8 mouse cellular contexts compared by ENCODE assay signal in genomic region chr5:76140730-76141066, GRCm38 (mm10). TPM values are rescaled to one million over a fixed set of nuclear protein-coding genes. Genes with fewer than 3 reads are reported as not detected.
DNase-seq lines count a peak whose midpoint lies in the region; ATAC-seq and TF ChIP-seq lines count a peak whose summit lies in the region.

No protein-coding gene starts in this region.

- DNase-seq in kidney, postnatal 4 days = no peak
- peak; percentile 26 for DNase-seq in hindlimb bud, embryonic 11.5 days (ENCODE audit: extremely low spot score, low read depth, low spot score)
- DNase-seq in layer of hippocampus, adult 18-20 months (ENCODE audit: low spot score in 2 of 2) = no peak
- no peak for DNase-seq in adrenal gland, adult 2 months
- no peak for DNase-seq in left cerebral cortex, postnatal 10 days (ENCODE audit: extremely low spot score in 1 of 2, low spot score in 2 of 2)

- no peaks in the 10 kb centered on the region for H3K9me3 ChIP-seq in kidney, embryonic 14.5 days (ENCODE audit: control insufficient read depth, low read length)
- H3K9me3 ChIP-seq in midbrain, embryonic 16.5 days (replicated peaks; ENCODE audit: control insufficient read depth, low read length, poor library complexity, severe bottlenecking) = no peaks in the 10 kb centered on the region

- H3K4me2 ChIP-seq in kidney, embryonic 14.5 days (replicated peaks; ENCODE audit: low read depth, low read length) = peak overlapping the region; percentile 56
- H3K4me2 ChIP-seq in midbrain, embryonic 16.5 days (ENCODE audit: low read length) = peak overlapping the region; percentile 85

- no peaks in the 10 kb centered on the region for H3K36me3 ChIP-seq in kidney, embryonic 14.5 days (ENCODE audit: control insufficient read depth, insufficient read depth, low read length)
- H3K36me3 ChIP-seq in midbrain, embryonic 16.5 days (ENCODE audit: control insufficient read depth, insufficient read depth, low read length) = no peaks in the 10 kb centered on the region

- no peak for TF ChIP-seq CTCF in cortical plate, adult 2 months (IDR thresholded peaks at IDR 0.05; ENCODE audit: extremely low read depth, insufficient read depth, low read length)

- no peaks in the 10 kb centered on the region for H3K27me3 ChIP-seq in kidney, embryonic 14.5 days (ENCODE audit: control insufficient read depth, insufficient read depth, low read length)
- no peaks in the 10 kb centered on the region for H3K27me3 ChIP-seq in midbrain, embryonic 16.5 days (ENCODE audit: control insufficient read depth, insufficient read depth, low read depth, low read length)

- peaks cover 12% of the 10 kb centered on the region; the same call in 1 of the 2 replicates for H3K4me1 ChIP-seq in kidney, embryonic 14.5 days (ENCODE audit: control insufficient read depth, insufficient read depth, low read length)
- H3K4me1 ChIP-seq in cortical plate, adult 2 months (ENCODE audit: control insufficient read depth, insufficient read depth, low read length) = no peaks in the 10 kb centered on the region; the same call in 1 of the 2 replicates
- H3K4me1 ChIP-seq in midbrain, embryonic 16.5 days (ENCODE audit: control insufficient read depth, insufficient read depth, low read length) = peaks cover 9% of the 10 kb centered on the region; the same call in 1 of the 2 replicates

- H3K9ac ChIP-seq in kidney, embryonic 14.5 days (ENCODE audit: low read depth, low read length) = peak overlapping the region; percentile 92
- H3K9ac ChIP-seq in midbrain, embryonic 16.5 days (ENCODE audit: low read depth, low read length) = peak overlapping the region; percentile 83

- H3K27ac ChIP-seq in kidney, embryonic 14.5 days (ENCODE audit: low read depth, low read length) = peak overlapping the region; percentile 99
- no peak overlapping the region for H3K27ac ChIP-seq in cortical plate, adult 2 months (ENCODE audit: insufficient read depth, low read length)
- H3K27ac ChIP-seq in midbrain, embryonic 16.5 days (ENCODE audit: low read length) = peak overlapping the region; percentile 82

- peak; percentile 57 for ATAC-seq in kidney, embryonic 14.5 days (ENCODE audit: low FRiP score, low TSS enrichment)
- peak; percentile 73 for ATAC-seq in midbrain, embryonic 16.5 days

- TF ChIP-seq POLR2A in cortical plate, adult 2 months (IDR thresholded peaks at IDR 0.05; ENCODE audit: extremely low read depth, insufficient read depth, low read length) = no peak

- H3K4me3 ChIP-seq in kidney, embryonic 14.5 days (ENCODE audit: low read length) = peak overlapping the region; percentile 70
- peak overlapping the region; percentile 74 for H3K4me3 ChIP-seq in cortical plate, adult 2 months (ENCODE audit: insufficient read depth, low read length)
- peak overlapping the region; percentile 58 for H3K4me3 ChIP-seq in midbrain, embryonic 16.5 days (ENCODE audit: low read depth, low read length)

- intact Hi-C loops in left cerebral cortex, postnatal 10 days (cut with DNase I) = loop anchor here (2.0 kb wide), 1 partner anchor 42 kb away; the partner anchor contains the start of gene Tmem165

- WGBS in kidney, embryonic 14.5 days = 7% methylated on average over 9 of the region's 9 CpGs
- WGBS in midbrain, embryonic 16.5 days = 8% methylated on average over 9 of the region's 9 CpGs

RNA-seq across cellular contexts. Expression of gene Srd5a3, which starts 0.6 kb away (rescaled TPM):
- polyA plus RNA-seq in kidney, embryonic 14.5 days (2014; fragmentation: Nextera tagmentation; extraction: Ambion mirVana) = 26.0 and 35.3 TPM in 2 replicates
- polyA plus RNA-seq in cortical plate, adult 2 months (2012; rRNA removed) = 24.5 and 26.6 TPM in 2 replicates
- 17.3 and 17.5 TPM in 2 replicates for polyA plus RNA-seq in midbrain, embryonic 16.5 days (2015; fragmentation: Nextera tagmentation; extraction: Ambion mirVana)
- 10 to 100 TPM; 17.2 to 18.3 TPM for total RNA-seq in layer of hippocampus, adult 18-20 months (2021)
- 10 to 100 TPM; 25.5 to 30.4 TPM for total RNA-seq in adrenal gland, adult 2 months (2021)
- polyA plus RNA-seq in adrenal gland, adult 2 months (2012; rRNA removed) = 280 and 358 TPM in 2 replicates
- 10 to 100 TPM; 16.0 to 19.5 TPM for total RNA-seq in left cerebral cortex, postnatal 10 days (2021)

RNA-seq across cellular contexts. Expression of gene Tmem165, which starts 43.0 kb away (rescaled TPM):
- 127 and 139 TPM in 2 replicates for polyA plus RNA-seq in kidney, embryonic 14.5 days (2014; fragmentation: Nextera tagmentation; extraction: Ambion mirVana)
- 38.1 and 40.0 TPM in 2 replicates for polyA plus RNA-seq in cortical plate, adult 2 months (2012; rRNA removed)
- polyA plus RNA-seq in midbrain, embryonic 16.5 days (2015; fragmentation: Nextera tagmentation; extraction: Ambion mirVana) = 35.6 and 36.3 TPM in 2 replicates
- total RNA-seq in layer of hippocampus, adult 18-20 months (2021) = 10 to 100 TPM; 28.7 to 29.0 TPM
- total RNA-seq in adrenal gland, adult 2 months (2021) = 10 to 100 TPM; 28.1 to 49.1 TPM
- polyA plus RNA-seq in adrenal gland, adult 2 months (2012; rRNA removed) = 164 and 194 TPM in 2 replicates
- total RNA-seq in left cerebral cortex, postnatal 10 days (2021) = 10 to 100 TPM; 44.1 to 46.9 TPM
